Mouse (Mus musculus) E14TG2a.4 (cell line): ENCODE measurements around the gene Mb21d2.

Source experiments
- CTCF ChIP-seq: conservative IDR thresholded peaks from 2 replicates; pipeline ENCODE4 v1.5.1; 2014; ENCODE audit warnings: low read length
- NANOG ChIP-seq: IDR thresholded peaks from 2 replicates; pipeline ENCODE4 v1.6.1; 2014; ENCODE audit warnings: borderline replicate concordance, low read length, mixed read lengths
- POU5F1 ChIP-seq: IDR thresholded peaks from 2 replicates; pipeline ENCODE4 v1.6.1; 2014; ENCODE audit warnings: low read length, borderline replicate concordance

DNA sequence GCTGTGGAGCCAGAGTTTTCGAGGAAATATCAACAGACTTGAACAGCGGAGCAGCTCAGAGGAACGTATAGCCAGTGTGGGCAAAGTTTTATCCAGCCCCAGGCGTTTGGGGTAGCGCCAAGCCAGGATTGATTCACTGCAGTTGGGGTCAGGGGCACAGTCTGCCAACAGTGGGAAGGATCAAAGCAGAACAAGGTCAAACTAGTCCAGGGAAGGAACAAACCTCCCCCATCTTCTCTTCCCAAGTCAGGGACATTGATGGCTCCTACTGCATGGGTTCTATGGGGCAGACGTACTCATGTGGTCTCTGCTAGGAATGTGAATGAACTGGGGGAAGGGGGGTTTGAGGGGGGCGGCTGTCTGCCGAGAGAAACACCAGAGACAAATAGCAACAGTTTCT lies 48.7 kb downstream of the Mb21d2 start:
- no peak for TF ChIP-seq CTCF
- no peak for TF ChIP-seq NANOG
- no peak for TF ChIP-seq POU5F1
